Mouse (Mus musculus) hindbrain, embryonic 11.5 days (tissue): ENCODE data around the gene Olfr807. TPM values are rescaled to one million over a fixed set of nuclear protein-coding genes. Genes with fewer than 3 reads are reported as not detected.

Source experiments
- polyA plus RNA-seq: library from polyadenylated mRNA; unstranded; fragments of >200 nt; fragmentation: Nextera tagmentation; extraction: Ambion mirVana; gene quantifications from 2 replicates; pipeline ENCODE4 v1.2.1, GENCODE M21; 2014

Olfr807 gene
- polyA plus RNA-seq, 1 experiment from 2014 or later: not detected

Other genes starting within 250 kb of the Olfr807 start
- gene Olfr791, start 236.0 kb downstream of the Olfr807 start, polyA plus RNA-seq: not detected in 2 replicates
- gene Olfr792, start 218.6 kb downstream of the Olfr807 start, polyA plus RNA-seq: not detected in 2 replicates
- gene Olfr794, start 190.1 kb downstream of the Olfr807 start, polyA plus RNA-seq: not detected in 2 replicates
- gene Olfr796, start 145.2 kb downstream of the Olfr807 start, polyA plus RNA-seq: not detected in 2 replicates
- not detected in 2 replicates for gene Olfr798, start 129.9 kb downstream of the Olfr807 start, polyA plus RNA-seq
- gene Olfr799, start 120.3 kb downstream of the Olfr807 start, polyA plus RNA-seq: not detected in 2 replicates
- gene Olfr800, start 100.1 kb downstream of the Olfr807 start, polyA plus RNA-seq: not detected in 2 replicates
- gene Olfr801, start 83.9 kb downstream of the Olfr807 start, polyA plus RNA-seq: not detected in 2 replicates
- gene Olfr802, start 69.6 kb downstream of the Olfr807 start, polyA plus RNA-seq: not detected in 2 replicates
- not detected in 2 replicates for gene Olfr803, start 63.5 kb downstream of the Olfr807 start, polyA plus RNA-seq
- gene Olfr804, start 54.6 kb downstream of the Olfr807 start, polyA plus RNA-seq: not detected in 2 replicates
- not detected in 2 replicates for gene Olfr805, start 28.4 kb downstream of the Olfr807 start, polyA plus RNA-seq
- gene Olfr806, start 15.9 kb downstream of the Olfr807 start, polyA plus RNA-seq: not detected in 2 replicates
- gene Olfr808, start 7.7 kb upstream of the Olfr807 start, polyA plus RNA-seq: not detected in 2 replicates
- not detected in 2 replicates for gene Olfr809, start 16.8 kb upstream of the Olfr807 start, polyA plus RNA-seq
- not detected in 2 replicates for gene Olfr810, start 37.1 kb upstream of the Olfr807 start, polyA plus RNA-seq
- not detected in 2 replicates for gene Olfr811, start 46.6 kb upstream of the Olfr807 start, polyA plus RNA-seq
- gene Olfr812, start 88.3 kb upstream of the Olfr807 start, polyA plus RNA-seq: not detected in 2 replicates
- not detected in 2 replicates for gene Olfr813, start 97.6 kb upstream of the Olfr807 start, polyA plus RNA-seq
- not detected in 2 replicates for gene Olfr814, start 122.1 kb upstream of the Olfr807 start, polyA plus RNA-seq
- not detected in 2 replicates for gene Olfr815, start 148.1 kb upstream of the Olfr807 start, polyA plus RNA-seq
- gene Olfr816, start 157.8 kb upstream of the Olfr807 start, polyA plus RNA-seq: not detected in 2 replicates
- not detected in 2 replicates for gene Olfr818, start 191.3 kb upstream of the Olfr807 start, polyA plus RNA-seq
- not detected in 2 replicates for gene Olfr819, start 209.5 kb upstream of the Olfr807 start, polyA plus RNA-seq
- not detected in 2 replicates for gene Olfr247, start 218.3 kb upstream of the Olfr807 start, polyA plus RNA-seq
- gene Gm10310, start 227.3 kb upstream of the Olfr807 start, polyA plus RNA-seq: not detected in 2 replicates